Mouse (Mus musculus) layer of hippocampus, postnatal 25 days (tissue): ENCODE data around the gene Kndc1. TPM values are rescaled to one million over a fixed set of nuclear protein-coding genes. Genes with fewer than 3 reads are reported as not detected.

Experiments
- DNase-seq, 2 experiments: peaks; one replicate each; pipeline ENCODE4 v3.0.0; 2022; ENCODE audit warnings: mixed read lengths in 2 of 2, low spot score in 1 of 2; ENCODE audit errors: extremely low spot score in 1 of 2
- total RNA-seq, 2 experiments: library from RNA; stranded (reverse); gene quantifications; 2 replicates each; pipeline ENCODE4 v1.2.3; 2021

Kndc1 gene
- total RNA-seq, 2 experiments from 2014 or later: 90.1 to 95.0 TPM

GRCm38 (mm10) chr7:139901981-139902380 lies 7.5 kb downstream of the Kndc1 start:
- no peak for DNase-seq

- no peak for DNase-seq
Observed at GRCm38 (mm10) chr7:139905261-139905660, 10.8 kb downstream of the Kndc1 start.

GRCm38 (mm10) chr7:139905661-139906060 lies 11.2 kb downstream of the Kndc1 start:
- no peak for DNase-seq

DNA sequence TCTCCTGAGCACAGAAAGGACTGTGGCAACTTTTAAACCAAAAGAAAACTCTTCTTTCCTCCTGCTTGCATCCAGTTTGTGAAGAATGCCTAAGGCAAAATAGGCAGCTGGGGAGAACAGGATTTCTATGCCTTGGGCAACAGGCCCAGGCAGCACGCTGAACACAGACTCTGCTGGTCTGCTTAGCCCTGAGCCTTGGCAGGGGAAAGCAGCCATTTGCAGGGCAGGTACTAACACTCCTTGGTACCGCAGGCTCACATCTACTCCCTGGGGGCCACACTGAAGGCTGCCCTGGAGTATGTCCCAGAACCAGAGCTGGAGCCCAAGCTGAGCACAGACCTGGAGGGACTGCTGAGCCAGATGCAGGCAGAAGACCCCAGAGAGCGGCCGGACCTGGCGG lies 13.7 kb downstream of the Kndc1 start:
- no peak for DNase-seq

GRCm38 (mm10) chr7:139909469-139909868 lies 15.0 kb downstream of the Kndc1 start:
- no peak for DNase-seq

- no peak for DNase-seq
Observed at GRCm38 (mm10) chr7:139910204-139910835, 15.8 kb downstream of the Kndc1 start.

- DNase-seq: no peak
Observed at GRCm38 (mm10) chr7:139914141-139915047, 19.9 kb downstream of the Kndc1 start.

- DNase-seq: no peak
Observed at GRCm38 (mm10) chr7:139915646-139916257, 21.3 kb downstream of the Kndc1 start.

DNA sequence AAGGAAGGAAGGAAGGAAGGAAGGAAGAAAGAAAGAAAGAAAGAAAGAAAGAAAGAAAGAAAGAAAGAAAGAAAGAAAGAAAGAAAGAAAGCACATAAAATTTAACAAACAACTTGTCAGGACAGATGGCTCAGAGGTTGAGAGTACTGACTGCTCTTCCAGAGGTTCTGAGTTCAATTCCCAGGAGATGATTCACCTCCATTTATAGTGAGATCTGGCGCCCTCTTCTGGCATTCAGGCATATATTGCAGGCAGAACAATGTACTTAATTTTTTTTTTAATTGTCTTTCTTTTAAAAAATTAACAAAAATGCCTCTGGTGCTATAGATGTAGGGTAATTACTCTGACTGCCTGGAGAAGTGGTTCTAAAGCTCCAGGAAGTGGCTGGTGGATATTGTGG lies 21.8 kb downstream of the Kndc1 start:
- no peak for DNase-seq

DNA sequence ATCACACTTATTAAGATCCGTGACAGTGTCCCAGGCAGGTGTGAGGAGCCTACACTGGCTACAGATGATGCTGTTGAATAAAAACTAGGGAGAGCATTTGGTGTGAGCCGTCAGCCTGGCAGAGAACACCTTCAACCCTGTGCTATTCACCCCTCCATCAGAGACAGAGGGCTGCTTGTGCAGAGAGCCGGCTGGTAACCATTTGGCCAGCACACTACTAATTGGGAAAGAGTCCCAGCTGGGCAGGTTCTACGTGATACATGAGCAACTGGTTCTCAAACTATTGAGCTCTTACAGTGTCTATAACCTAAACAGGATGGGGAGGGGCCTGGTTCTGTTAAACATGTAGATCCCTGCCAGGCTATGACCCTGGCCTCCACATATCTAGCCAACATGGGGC lies 23.8 kb downstream of the Kndc1 start:
- DNase-seq: no peak

- peak in 1 of 2 experiments; percentile 47 for DNase-seq
Observed at GRCm38 (mm10) chr7:139930732-139931131, 36.2 kb downstream of the Kndc1 start.

GRCm38 (mm10) chr7:139936705-139937104 lies 42.2 kb downstream of the Kndc1 start:
- DNase-seq: no peak

GRCm38 (mm10) chr7:139937138-139937537 lies 42.6 kb downstream of the Kndc1 start:
- DNase-seq: no peak

DNA sequence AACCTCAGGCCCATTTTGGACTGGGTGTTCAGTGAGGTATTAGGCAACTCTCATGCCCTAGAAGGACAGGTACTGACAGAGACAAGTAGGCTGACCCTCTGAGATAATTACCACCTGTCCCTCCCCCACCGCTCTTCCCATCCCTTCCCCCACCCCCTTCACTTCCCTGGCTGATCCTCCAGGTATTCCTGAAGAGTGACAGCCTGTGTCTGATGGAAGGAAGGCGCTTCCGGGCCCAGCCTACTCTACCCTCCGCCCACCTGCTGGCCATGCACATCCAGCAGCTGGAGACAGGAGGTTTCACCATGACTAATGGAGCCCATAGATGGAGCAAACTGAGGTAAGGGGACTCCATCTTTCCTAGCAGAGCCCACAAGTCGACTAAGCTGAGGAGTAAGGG lies 43.3 kb downstream of the Kndc1 start:
- no peak for DNase-seq

GRCm38 (mm10) chr7:139940476-139941209 lies 46.1 kb downstream of the Kndc1 start:
- DNase-seq: no peak

- no peak for DNase-seq
Observed at GRCm38 (mm10) chr7:139943674-139944281, 49.3 kb downstream of the Kndc1 start, which contains the start of gene Utf1. Gene Utf1 (plus strand): TSS chr7:139943789.

GRCm38 (mm10) chr7:139944291-139945240 lies 50.1 kb downstream of the Kndc1 start:
- DNase-seq: no peak

- no peak for DNase-seq
Observed at GRCm38 (mm10) chr7:139945516-139945915, 51.0 kb downstream of the Kndc1 start.

DNA sequence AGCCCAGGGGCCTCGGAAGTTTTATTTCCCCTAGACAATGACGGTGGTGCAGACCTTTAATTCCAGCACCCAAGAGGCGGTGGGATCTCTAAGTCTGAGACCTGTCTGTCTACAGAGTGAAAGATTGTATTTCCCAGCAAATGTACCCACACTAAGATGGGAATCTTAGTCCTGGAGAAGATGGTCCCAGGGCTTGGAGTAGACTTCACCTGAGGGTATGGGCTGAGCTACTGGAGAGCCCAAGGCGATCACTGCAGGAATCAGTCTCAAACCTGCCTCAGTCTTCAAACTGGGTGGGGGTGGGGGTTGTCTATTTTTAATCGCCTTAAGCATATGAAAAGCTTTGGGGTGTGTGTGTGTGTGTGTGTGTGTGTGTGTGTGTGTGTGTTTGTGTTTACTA lies 51.5 kb downstream of the Kndc1 start:
- no peak for DNase-seq
